Mouse (Mus musculus): ENCODE results near the gene Tlcd2. TPM values are rescaled to one million over a fixed set of nuclear protein-coding genes. Genes with fewer than 3 reads are reported as not detected.

The Tlcd2 gene
- polyA plus RNA-seq, 1 experiment from 2014 or later, result 11.0 TPM

- H3K9ac ChIP-seq (ENCODE audit: low read length), result peak overlapping the region; percentile 45
- H3K9me3 ChIP-seq (ENCODE audit: control insufficient read depth, low read length), result no peaks in the 10 kb centered on the region
- no peak overlapping the region for H3K27ac ChIP-seq (ENCODE audit: low read depth, low read length)
- 0 out of 2 replicates have a peak, but pooled peaks have one; percentile 53 for ATAC-seq (ENCODE audit: insufficient read depth, low FRiP score, low TSS enrichment)
- peak overlapping the region; percentile 29 for H3K4me3 ChIP-seq (ENCODE audit: low read depth, low read length)
- peak; percentile 53 for DNase-seq (ENCODE audit: low spot score)
- H3K4me1 ChIP-seq (ENCODE audit: control insufficient read depth, insufficient read depth, low read length), result peaks cover 7% of the 10 kb centered on the region; the same call in 1 of the 2 replicates
- H3K4me2 ChIP-seq (ENCODE audit: low read depth), result peak overlapping the region; percentile 57
- H3K36me3 ChIP-seq (ENCODE audit: control insufficient read depth, insufficient read depth, low read length), result no peaks in the 10 kb centered on the region
- H3K27me3 ChIP-seq (ENCODE audit: control insufficient read depth, insufficient read depth, low read length), result no peaks in the 10 kb centered on the region
- WGBS, result 18% methylated on average over 19 of the region's 19 CpGs
Measured at GRCm38 (mm10) chr11:75467512-75468215, 6.1 kb downstream of the Tlcd2 start.

GRCm38 (mm10) chr11:75468410-75468809 lies 6.9 kb downstream of the Tlcd2 start:
- Histone ChIP-seq H3K27me3 (ENCODE audit: control insufficient read depth, insufficient read depth, low read length) (no peaks in the 10 kb centered on the region), H3K4me2 (ENCODE audit: low read depth) (peak overlapping the region; percentile 57), H3K9me3 (ENCODE audit: control insufficient read depth, low read length) (no peaks in the 10 kb centered on the region), H3K9ac (ENCODE audit: low read length) (peak overlapping the region; percentile 45), H3K27ac (ENCODE audit: low read depth, low read length) (no peak overlapping the region), H3K36me3 (ENCODE audit: control insufficient read depth, insufficient read depth, low read length) (no peaks in the 10 kb centered on the region), H3K4me1 (ENCODE audit: control insufficient read depth, insufficient read depth, low read length) (no peaks in the 10 kb centered on the region), H3K4me3 (ENCODE audit: low read depth, low read length) (peak overlapping the region; percentile 29)
- WGBS, result 71% methylated on average over 7 of the region's 7 CpGs
- ATAC-seq (ENCODE audit: insufficient read depth, low FRiP score, low TSS enrichment) (no peak), DNase-seq (ENCODE audit: low spot score) (no peak)

GRCm38 (mm10) chr11:75469261-75469660 lies 7.7 kb downstream of the Tlcd2 start:
- Histone ChIP-seq H3K4me1 (ENCODE audit: control insufficient read depth, insufficient read depth, low read length) (no peaks in the 10 kb centered on the region), H3K9me3 (ENCODE audit: control insufficient read depth, low read length) (no peaks in the 10 kb centered on the region), H3K4me3 (ENCODE audit: low read depth, low read length) (no peak overlapping the region), H3K36me3 (ENCODE audit: control insufficient read depth, insufficient read depth, low read length) (no peaks in the 10 kb centered on the region), H3K4me2 (ENCODE audit: low read depth) (no peak overlapping the region), H3K27ac (ENCODE audit: low read depth, low read length) (no peak overlapping the region), H3K27me3 (ENCODE audit: control insufficient read depth, insufficient read depth, low read length) (no peaks in the 10 kb centered on the region), H3K9ac (ENCODE audit: low read length) (no peak overlapping the region)
- no peak for ATAC-seq (ENCODE audit: insufficient read depth, low FRiP score, low TSS enrichment)
- DNase-seq (ENCODE audit: low spot score), result no peak
- WGBS, result 89% methylated on average over 4 of the region's 4 CpGs

- Histone ChIP-seq H3K4me3 (ENCODE audit: low read depth, low read length) (no peak overlapping the region), H3K4me1 (ENCODE audit: control insufficient read depth, insufficient read depth, low read length) (no peaks in the 10 kb centered on the region), H3K4me2 (ENCODE audit: low read depth) (no peak overlapping the region), H3K36me3 (ENCODE audit: control insufficient read depth, insufficient read depth, low read length) (no peaks in the 10 kb centered on the region), H3K9me3 (ENCODE audit: control insufficient read depth, low read length) (no peaks in the 10 kb centered on the region), H3K9ac (ENCODE audit: low read length) (no peak overlapping the region), H3K27ac (ENCODE audit: low read depth, low read length) (no peak overlapping the region), H3K27me3 (ENCODE audit: control insufficient read depth, insufficient read depth, low read length) (no peaks in the 10 kb centered on the region)
- no peak for DNase-seq (ENCODE audit: low spot score)
- no peak for ATAC-seq (ENCODE audit: insufficient read depth, low FRiP score, low TSS enrichment)
- WGBS, result 87% methylated on average over 3 of the region's 3 CpGs
Measured at GRCm38 (mm10) chr11:75470675-75471074, 9.2 kb downstream of the Tlcd2 start.

- Histone ChIP-seq H3K36me3 (ENCODE audit: control insufficient read depth, insufficient read depth, low read length) (no peaks in the 10 kb centered on the region), H3K9ac (ENCODE audit: low read length) (no peak overlapping the region), H3K4me2 (ENCODE audit: low read depth) (no peak overlapping the region), H3K27ac (ENCODE audit: low read depth, low read length) (no peak overlapping the region), H3K9me3 (ENCODE audit: control insufficient read depth, low read length) (no peaks in the 10 kb centered on the region), H3K4me3 (ENCODE audit: low read depth, low read length) (no peak overlapping the region), H3K27me3 (ENCODE audit: control insufficient read depth, insufficient read depth, low read length) (no peaks in the 10 kb centered on the region), H3K4me1 (ENCODE audit: control insufficient read depth, insufficient read depth, low read length) (no peaks in the 10 kb centered on the region)
- ATAC-seq (ENCODE audit: insufficient read depth, low FRiP score, low TSS enrichment) (no peak), DNase-seq (ENCODE audit: low spot score) (no peak)
- WGBS, result 89% methylated on average over 11 of the region's 11 CpGs
Measured at GRCm38 (mm10) chr11:75472469-75473081, 11.1 kb downstream of the Tlcd2 start.

GRCm38 (mm10) chr11:75473376-75473775 lies 11.9 kb downstream of the Tlcd2 start:
- no peaks in the 10 kb centered on the region for H3K9me3 ChIP-seq (ENCODE audit: control insufficient read depth, low read length)
- WGBS, result 73% methylated on average over 7 of the region's 7 CpGs
- no peak overlapping the region for H3K4me3 ChIP-seq (ENCODE audit: low read depth, low read length)
- ATAC-seq (ENCODE audit: insufficient read depth, low FRiP score, low TSS enrichment) (no peak), DNase-seq (ENCODE audit: low spot score) (no peak)
- H3K27me3 ChIP-seq (ENCODE audit: control insufficient read depth, insufficient read depth, low read length), result no peaks in the 10 kb centered on the region
- H3K4me2 ChIP-seq (ENCODE audit: low read depth), result no peak overlapping the region
- H3K9ac ChIP-seq (ENCODE audit: low read length), result no peak overlapping the region
- no peaks in the 10 kb centered on the region for H3K36me3 ChIP-seq (ENCODE audit: control insufficient read depth, insufficient read depth, low read length)
- H3K27ac ChIP-seq (ENCODE audit: low read depth, low read length), result no peak overlapping the region
- no peaks in the 10 kb centered on the region for H3K4me1 ChIP-seq (ENCODE audit: control insufficient read depth, insufficient read depth, low read length)

- peaks cover 8% of the 10 kb centered on the region for H3K4me1 ChIP-seq (ENCODE audit: control insufficient read depth, insufficient read depth, low read length)
- no peak overlapping the region for H3K27ac ChIP-seq (ENCODE audit: low read depth, low read length)
- H3K4me2 ChIP-seq (ENCODE audit: low read depth), result peak overlapping the region; percentile 20; the same call in 1 of the 2 replicates
- H3K36me3 ChIP-seq (ENCODE audit: control insufficient read depth, insufficient read depth, low read length), result peaks cover 12% of the 10 kb centered on the region
- WGBS, result 23% methylated on average over 3 of the region's 3 CpGs
- no peak overlapping the region for H3K9ac ChIP-seq (ENCODE audit: low read length)
- ATAC-seq (ENCODE audit: insufficient read depth, low FRiP score, low TSS enrichment) (no peak), DNase-seq (ENCODE audit: low spot score) (no peak)
- peak overlapping the region; percentile 99; the same call in 1 of the 2 replicates for H3K4me3 ChIP-seq (ENCODE audit: low read depth, low read length)
- H3K27me3 ChIP-seq (ENCODE audit: control insufficient read depth, insufficient read depth, low read length), result no peaks in the 10 kb centered on the region
- no peaks in the 10 kb centered on the region for H3K9me3 ChIP-seq (ENCODE audit: control insufficient read depth, low read length)
Measured at GRCm38 (mm10) chr11:75486192-75486591, 24.7 kb downstream of the Tlcd2 start.

- ATAC-seq (ENCODE audit: insufficient read depth, low FRiP score, low TSS enrichment), result peak; percentile 99
- Histone ChIP-seq H3K27me3 (ENCODE audit: control insufficient read depth, insufficient read depth, low read length) (no peaks in the 10 kb centered on the region), H3K4me3 (ENCODE audit: low read depth, low read length) (peak within 1 kb of the TSS; percentile 99), H3K4me2 (ENCODE audit: low read depth) (peak within 1 kb of the TSS; percentile 76), H3K4me1 (ENCODE audit: control insufficient read depth, insufficient read depth, low read length) (peaks cover 8% of the 10 kb centered on the region), H3K9me3 (ENCODE audit: control insufficient read depth, low read length) (no peaks in the 10 kb centered on the region), H3K36me3 (ENCODE audit: control insufficient read depth, insufficient read depth, low read length) (peaks cover 18% of the 10 kb centered on the region), H3K27ac (ENCODE audit: low read depth, low read length) (peak within 1 kb of the TSS; percentile 62; the same call in 1 of the 2 replicates), H3K9ac (ENCODE audit: low read length) (peak within 1 kb of the TSS; percentile 97)
- DNase-seq (ENCODE audit: low spot score), result peak; percentile 96
- WGBS, result under 1% methylated on average over 50 of the region's 52 CpGs
Measured at GRCm38 (mm10) chr11:75486601-75487285, 25.2 kb downstream of the Tlcd2 start, which contains the start of gene Prpf8. Gene Prpf8 (plus strand): TSS chr11:75486816.

All from neural tube, embryonic 11.5 days (tissue).